Mouse (Mus musculus): Measurements from ENCODE around the gene Ssr4. TPM values are rescaled to one million over a fixed set of nuclear protein-coding genes. Genes with fewer than 3 reads are reported as not detected.
A peak's percentile ranks its signal among the peaks of the same experiment; 100 is the strongest.
"Not testable (repeated sequence)": the region's sequence is repeated elsewhere in the genome, so short reads cannot be mapped to it uniquely, and the experiment has no call there.

Gene Ssr4
- 136 and 142 TPM in 2 replicates for polyA plus RNA-seq (2016; fragmentation: Nextera tagmentation; extraction: Ambion mirVana)

DNA sequence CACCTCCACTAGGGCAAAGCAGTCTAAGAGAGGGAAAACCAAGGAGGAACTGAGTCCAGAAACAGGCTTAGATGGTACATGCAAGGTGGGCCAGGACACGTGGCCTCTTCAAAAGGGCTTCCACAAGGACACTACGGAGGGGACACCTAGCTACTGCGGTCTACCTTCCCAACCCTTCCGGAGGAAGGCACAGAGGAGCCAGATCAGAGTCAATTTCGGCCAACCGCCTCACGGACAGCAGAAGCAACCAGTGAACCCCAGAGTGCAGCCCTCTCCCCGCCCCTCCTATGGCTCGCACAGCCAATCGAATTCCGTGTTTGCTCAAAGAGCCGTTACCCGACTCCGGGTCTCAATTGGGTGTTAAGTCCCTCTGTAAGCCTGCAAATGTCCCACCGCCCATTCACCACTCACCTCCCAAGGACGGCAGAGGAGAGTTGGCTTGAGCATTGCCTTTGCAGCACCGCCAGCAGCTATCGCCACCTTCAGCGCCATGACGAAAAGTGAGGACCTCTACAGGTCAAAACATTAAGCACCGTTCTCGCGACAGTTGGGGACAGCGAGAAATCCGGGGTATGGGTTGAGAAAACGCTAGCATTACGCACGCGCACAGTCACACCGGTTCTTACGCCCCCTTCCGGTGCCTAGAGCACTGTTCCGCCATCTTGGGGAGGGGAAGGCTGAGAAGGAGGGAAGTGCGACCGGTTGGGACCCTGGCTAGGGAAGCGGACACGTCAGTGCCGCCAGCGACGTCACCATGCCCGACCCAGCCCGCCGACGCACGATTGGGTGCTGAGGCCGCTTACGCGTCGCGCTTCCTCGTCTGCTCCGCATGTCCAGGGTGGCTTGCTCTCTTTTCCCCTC is at the start of gene Ssr4, which contains the start of gene Idh3g:
Ssr4 (plus strand) TSS at position 665 of the 861 bp plus-strand sequence.
Idh3g (minus strand) TSS at position 534 of the 861 bp plus-strand sequence.
- peaks cover 25% of the 10 kb centered on the region; the same call in 1 of the 2 replicates for H3K36me3 ChIP-seq
- H3K4me2 ChIP-seq = peak within 1 kb of the TSS; percentile 60
- peaks cover 26% of the 10 kb centered on the region for H3K27me3 ChIP-seq
- H3K27ac ChIP-seq = peak within 1 kb of the TSS; percentile 90
- peak within 1 kb of the TSS; percentile 68 for H3K9ac ChIP-seq (replicated peaks)
- peak; percentile 96 for ATAC-seq (ENCODE audit: insufficient number of reproducible peaks, insufficient read depth, low FRiP score, low TSS enrichment, low read depth)
- H3K9me3 ChIP-seq = no peaks in the 10 kb centered on the region
- peak within 1 kb of the TSS; percentile 58 for H3K4me3 ChIP-seq (replicated peaks)
- peaks cover 7% of the 10 kb centered on the region for H3K4me1 ChIP-seq (replicated peaks)
- 20% methylated on average over 52 of the region's 52 CpGs for WGBS

DNA sequence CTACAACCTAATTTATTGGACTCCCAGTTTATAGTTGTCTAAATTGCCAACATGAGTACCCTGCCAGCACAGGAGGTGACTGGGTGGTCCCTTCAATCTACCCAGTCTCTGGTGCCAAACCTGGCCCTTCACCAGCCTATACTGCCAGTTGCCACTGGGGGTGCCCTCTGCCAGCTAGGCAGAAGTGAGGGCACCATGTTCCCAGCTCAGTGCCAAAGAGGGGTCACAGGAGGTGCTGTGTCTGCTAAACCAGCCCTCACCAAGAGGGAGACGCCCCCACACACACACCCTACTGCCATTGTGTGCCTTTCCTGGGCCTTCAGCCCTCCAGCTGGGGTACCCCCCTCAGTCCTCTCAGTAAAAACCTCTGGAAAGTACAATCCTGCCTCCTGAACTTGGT is 48.7 kb upstream of the Ssr4 start:
- Histone ChIP-seq H3K4me3 (replicated peaks) (no peak overlapping the region), H3K36me3 (no peaks in the 10 kb centered on the region; the same call in 1 of the 2 replicates), H3K9ac (replicated peaks) (no peak overlapping the region), H3K27me3 (peaks cover 12% of the 10 kb centered on the region), H3K27ac (no peak overlapping the region), H3K9me3 (no peaks in the 10 kb centered on the region), H3K4me2 (no peak overlapping the region), H3K4me1 (replicated peaks) (no peaks in the 10 kb centered on the region)
- 50% methylated on average over 1 of the region's 1 CpGs for WGBS
- ATAC-seq (ENCODE audit: insufficient number of reproducible peaks, insufficient read depth, low FRiP score, low TSS enrichment, low read depth) = no peak

DNA sequence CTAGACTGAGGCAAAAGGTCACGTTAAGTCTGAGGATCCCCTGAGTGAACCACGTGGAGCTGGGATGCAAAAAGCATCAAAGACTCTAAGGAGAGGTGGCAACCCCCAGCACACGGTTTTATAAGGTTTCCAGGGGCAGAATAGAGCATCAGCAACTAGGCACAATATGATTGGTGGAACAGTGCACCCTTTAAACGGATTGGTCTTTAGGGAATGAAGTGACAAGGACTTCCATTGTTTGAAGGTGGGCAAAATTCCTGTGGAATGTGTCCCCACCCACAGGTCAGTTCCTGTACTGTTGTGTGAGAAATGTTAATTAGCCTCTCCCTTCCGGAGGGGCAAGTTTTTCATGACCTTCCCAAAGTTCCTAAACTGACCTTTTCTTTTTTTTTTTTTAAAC is 47.7 kb upstream of the Ssr4 start:
- no peaks in the 10 kb centered on the region for H3K4me1 ChIP-seq (replicated peaks)
- H3K27me3 ChIP-seq = peaks cover 12% of the 10 kb centered on the region
- H3K36me3 ChIP-seq = no peaks in the 10 kb centered on the region; the same call in 1 of the 2 replicates
- 68% methylated on average over 5 of the region's 5 CpGs for WGBS
- no peak overlapping the region for H3K4me2 ChIP-seq
- H3K27ac ChIP-seq = no peak overlapping the region
- H3K9ac ChIP-seq (replicated peaks) = no peak overlapping the region
- no peak overlapping the region for H3K4me3 ChIP-seq (replicated peaks)
- H3K9me3 ChIP-seq = no peaks in the 10 kb centered on the region
- no peak for ATAC-seq (ENCODE audit: insufficient number of reproducible peaks, insufficient read depth, low FRiP score, low TSS enrichment, low read depth)

DNA sequence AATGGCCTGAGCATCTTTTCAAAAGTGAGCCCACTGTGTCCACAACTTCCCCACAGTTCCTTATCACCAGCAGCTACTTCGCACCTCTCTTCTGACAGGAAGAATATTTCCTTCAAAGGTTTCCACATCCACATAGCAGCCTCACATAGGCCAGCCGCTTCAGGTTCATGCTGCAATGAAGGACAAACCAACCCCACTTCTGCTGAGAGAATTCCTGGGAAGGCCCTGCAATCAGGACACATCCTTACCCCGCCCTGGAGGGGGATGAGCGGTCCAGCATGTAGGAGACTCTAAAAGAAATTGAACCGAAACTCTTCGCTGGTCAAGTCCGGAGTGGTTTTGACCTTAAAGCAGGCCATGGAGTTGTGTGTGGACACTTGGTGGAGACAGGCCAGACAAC is 47.0 kb upstream of the Ssr4 start:
- H3K36me3 ChIP-seq; H3K4me2 ChIP-seq; H3K9ac ChIP-seq (replicated peaks); H3K27ac ChIP-seq; H3K9me3 ChIP-seq; H3K4me3 ChIP-seq (replicated peaks); H3K4me1 ChIP-seq (replicated peaks); ATAC-seq (ENCODE audit: insufficient number of reproducible peaks, insufficient read depth, low FRiP score, low TSS enrichment, low read depth): not testable (repeated sequence)
- 93% methylated on average over 7 of the region's 7 CpGs for WGBS
- H3K27me3 ChIP-seq = peaks cover 12% of the 10 kb centered on the region

DNA sequence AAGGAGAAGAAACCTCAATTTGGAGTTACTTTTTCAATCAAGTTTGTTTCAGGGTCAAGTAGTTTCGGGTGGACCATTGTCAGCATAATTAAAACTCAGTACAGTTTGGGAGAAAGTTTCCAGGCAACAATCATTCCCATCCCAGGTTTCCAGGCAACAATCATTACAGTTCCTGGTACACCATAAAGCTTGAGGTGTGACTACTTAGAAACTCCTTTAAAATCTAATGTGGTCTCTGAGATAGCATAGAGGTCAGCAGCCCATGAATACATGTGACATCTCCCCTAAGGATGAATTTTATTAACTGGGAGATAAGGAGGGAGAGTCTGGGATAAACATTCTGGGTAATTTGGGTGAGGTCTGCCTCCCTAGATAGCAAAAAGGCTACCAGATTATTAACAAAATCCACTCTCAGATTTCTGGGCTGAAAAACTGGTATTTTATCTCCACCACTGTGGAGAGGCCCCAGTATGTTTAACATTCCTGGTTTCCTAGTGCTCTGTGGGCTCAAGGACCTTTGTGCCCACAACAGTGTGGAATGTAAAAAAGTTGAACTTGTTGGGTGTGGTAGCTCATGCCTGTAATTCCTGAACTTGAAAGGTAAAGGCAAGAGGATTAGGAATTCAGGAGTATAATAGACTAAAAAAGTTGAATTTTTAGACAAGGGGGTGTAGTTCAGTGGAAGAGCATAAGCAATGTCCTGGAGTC is 41.9 kb upstream of the Ssr4 start:
- Histone ChIP-seq H3K9me3 (no peaks in the 10 kb centered on the region), H3K4me2 (no peak overlapping the region)

DNA sequence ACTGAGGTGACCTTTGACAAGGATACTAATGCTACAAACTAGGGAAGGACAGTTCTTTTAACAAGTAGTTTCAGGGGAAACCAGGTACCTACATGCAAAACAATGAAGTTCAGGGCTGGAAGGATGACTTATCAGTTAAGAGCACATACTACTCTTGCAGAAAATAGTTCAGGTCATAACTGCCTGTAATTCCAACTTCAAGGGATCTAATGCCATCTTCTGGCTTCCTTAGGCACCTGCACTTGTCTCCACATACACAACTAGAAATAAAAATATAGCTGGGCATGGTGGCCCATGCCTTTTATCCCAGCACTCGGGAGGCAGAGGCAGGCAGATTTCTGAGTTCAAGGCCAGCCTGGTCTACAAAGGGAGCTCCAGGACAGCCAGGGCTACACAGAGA is 37.9 kb upstream of the Ssr4 start:
- no peak overlapping the region for H3K4me3 ChIP-seq (replicated peaks)
- H3K9ac ChIP-seq (replicated peaks) = no peak overlapping the region
- WGBS = 81% methylated on average over 1 of the region's 1 CpGs

More for the DNA sequence above, 41.9 kb upstream of the Ssr4 start:
- WGBS = 76% methylated on average over 1 of the region's 1 CpGs
- H3K27ac ChIP-seq = no peak overlapping the region
- H3K36me3 ChIP-seq = no peaks in the 10 kb centered on the region
- H3K4me1 ChIP-seq (replicated peaks) = no peaks in the 10 kb centered on the region
- no peak overlapping the region for H3K4me3 ChIP-seq (replicated peaks)
- no peak overlapping the region for H3K9ac ChIP-seq (replicated peaks)
- ATAC-seq (ENCODE audit: insufficient number of reproducible peaks, insufficient read depth, low FRiP score, low TSS enrichment, low read depth) = no peak
- H3K27me3 ChIP-seq = no peaks in the 10 kb centered on the region; the same call in 1 of the 2 replicates

DNA sequence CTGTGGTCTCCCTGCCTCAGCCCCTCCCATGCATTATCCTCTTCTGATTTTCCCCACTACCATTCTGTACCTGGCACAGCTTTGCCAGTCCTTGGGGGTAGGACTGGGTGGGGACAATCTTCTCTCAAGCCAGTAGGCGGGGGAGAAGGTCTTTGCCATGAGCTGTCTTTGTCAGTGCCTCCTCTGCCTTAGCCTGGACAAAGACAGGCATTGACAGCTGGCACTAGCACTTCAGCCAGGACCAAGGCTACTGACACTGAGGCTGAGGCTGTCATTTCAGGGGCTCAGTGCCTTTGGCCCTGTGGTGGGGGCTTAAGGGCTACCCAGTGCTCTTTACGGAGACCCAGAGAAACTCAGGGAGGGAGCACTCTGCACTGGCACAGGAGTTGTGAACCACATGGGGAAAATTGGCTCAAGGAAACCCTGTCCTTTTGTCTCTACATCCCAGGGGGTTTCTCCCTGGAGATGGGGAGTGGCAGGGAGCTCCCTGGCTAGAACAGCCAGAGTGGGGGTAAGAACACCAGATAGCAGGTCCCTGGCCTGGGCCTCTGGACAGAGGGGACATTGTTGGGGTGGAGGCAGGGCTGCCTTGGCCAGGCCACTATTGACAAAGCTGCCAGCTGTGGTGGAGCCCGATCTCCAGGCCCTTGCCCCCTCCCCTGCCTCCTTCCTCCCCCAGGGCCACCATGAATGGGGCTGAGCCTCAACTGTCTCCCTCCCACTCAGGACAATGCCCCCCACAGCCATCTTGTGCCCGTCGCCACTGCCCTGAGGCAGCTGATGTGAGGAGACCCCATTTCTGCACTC is 30.3 kb upstream of the Ssr4 start, which contains the start of gene Plxnb3:
Plxnb3 (plus strand) TSS at position 757 of the 807 bp plus-strand sequence.
- H3K27me3 ChIP-seq = peaks cover 19% of the 10 kb centered on the region
- H3K4me1 ChIP-seq (replicated peaks) = no peaks in the 10 kb centered on the region
- 69% methylated on average over 5 of the region's 5 CpGs for WGBS
- no peaks in the 10 kb centered on the region for H3K9me3 ChIP-seq
- no peaks in the 10 kb centered on the region for H3K36me3 ChIP-seq
- ATAC-seq (ENCODE audit: insufficient number of reproducible peaks, insufficient read depth, low FRiP score, low TSS enrichment, low read depth) = no peak
- H3K27ac ChIP-seq = no peak within 1 kb of the TSS
- H3K4me3 ChIP-seq (replicated peaks) = no peak within 1 kb of the TSS
- no peak within 1 kb of the TSS for H3K4me2 ChIP-seq
- H3K9ac ChIP-seq (replicated peaks) = no peak within 1 kb of the TSS

More for the DNA sequence above, 37.9 kb upstream of the Ssr4 start:
- Histone ChIP-seq H3K27me3 (no peaks in the 10 kb centered on the region; the same call in 1 of the 2 replicates), H3K4me1 (replicated peaks) (no peaks in the 10 kb centered on the region), H3K27ac (no peak overlapping the region), H3K9me3 (no peaks in the 10 kb centered on the region), H3K36me3 (no peaks in the 10 kb centered on the region), H3K4me2 (no peak overlapping the region)
- ATAC-seq (ENCODE audit: insufficient number of reproducible peaks, insufficient read depth, low FRiP score, low TSS enrichment, low read depth) = no peak

DNA sequence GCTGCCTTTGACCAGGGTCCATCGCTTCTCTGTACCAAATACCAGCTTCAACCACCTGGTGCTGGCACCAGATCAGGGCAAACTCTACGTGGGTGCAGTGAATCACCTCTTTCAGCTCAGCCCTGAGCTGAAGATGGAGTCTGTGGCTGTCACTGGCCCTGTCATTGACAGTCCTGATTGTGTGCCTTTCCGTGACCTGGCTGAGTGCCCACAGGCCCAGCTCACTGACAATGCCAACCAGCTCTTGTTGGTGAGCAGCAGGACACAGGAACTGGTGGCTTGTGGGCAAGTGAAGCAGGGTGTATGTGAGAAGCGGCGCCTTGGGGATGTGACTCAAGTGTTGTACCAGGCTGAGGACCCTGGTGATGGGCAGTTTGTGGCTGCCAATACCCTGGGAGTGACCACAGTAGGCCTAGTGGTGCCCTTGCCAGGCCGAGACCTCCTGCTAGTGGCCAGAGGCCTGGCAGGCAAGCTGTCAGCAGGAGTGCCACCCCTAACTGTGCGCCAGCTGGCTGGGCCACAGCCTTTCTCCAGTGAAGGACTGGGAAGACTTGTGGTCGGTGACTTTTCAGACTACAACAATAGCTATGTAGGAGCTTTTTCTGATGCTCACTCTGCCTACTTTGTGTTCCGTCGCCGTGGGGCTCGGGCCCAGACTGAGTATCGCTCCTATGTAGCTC is 28.1 kb upstream of the Ssr4 start:
- Histone ChIP-seq H3K4me2 (no peak overlapping the region), H3K9ac (replicated peaks) (no peak overlapping the region), H3K36me3 (no peaks in the 10 kb centered on the region), H3K9me3 (no peaks in the 10 kb centered on the region), H3K27ac (no peak overlapping the region), H3K27me3 (peaks cover 19% of the 10 kb centered on the region), H3K4me1 (replicated peaks) (no peaks in the 10 kb centered on the region), H3K4me3 (replicated peaks) (no peak overlapping the region)
- ATAC-seq (ENCODE audit: insufficient number of reproducible peaks, insufficient read depth, low FRiP score, low TSS enrichment, low read depth) = no peak
- 83% methylated on average over 13 of the region's 13 CpGs for WGBS

DNA sequence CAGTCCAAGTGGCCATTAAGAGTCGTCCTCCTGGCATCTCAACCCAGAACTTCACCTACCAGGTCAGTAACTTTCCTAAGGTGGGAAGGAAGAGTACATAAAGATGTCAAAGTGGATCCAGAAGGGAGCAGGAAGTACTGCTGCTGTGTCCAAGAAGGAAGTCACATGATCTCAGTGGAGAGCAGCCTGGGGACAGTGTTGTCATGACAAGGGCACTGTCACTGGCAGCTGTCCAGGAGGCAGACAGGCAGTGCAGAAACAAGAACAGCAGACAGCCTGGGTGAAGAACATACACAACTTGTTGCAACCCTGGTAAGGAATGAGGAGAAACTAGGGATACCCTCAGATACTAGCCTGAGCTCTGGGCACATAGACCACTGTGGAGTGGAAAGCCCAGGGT is 21.5 kb upstream of the Ssr4 start:
- 69% methylated on average over 1 of the region's 1 CpGs for WGBS
- Histone ChIP-seq H3K4me2 (no peak overlapping the region), H3K27me3 (no peaks in the 10 kb centered on the region)

DNA sequence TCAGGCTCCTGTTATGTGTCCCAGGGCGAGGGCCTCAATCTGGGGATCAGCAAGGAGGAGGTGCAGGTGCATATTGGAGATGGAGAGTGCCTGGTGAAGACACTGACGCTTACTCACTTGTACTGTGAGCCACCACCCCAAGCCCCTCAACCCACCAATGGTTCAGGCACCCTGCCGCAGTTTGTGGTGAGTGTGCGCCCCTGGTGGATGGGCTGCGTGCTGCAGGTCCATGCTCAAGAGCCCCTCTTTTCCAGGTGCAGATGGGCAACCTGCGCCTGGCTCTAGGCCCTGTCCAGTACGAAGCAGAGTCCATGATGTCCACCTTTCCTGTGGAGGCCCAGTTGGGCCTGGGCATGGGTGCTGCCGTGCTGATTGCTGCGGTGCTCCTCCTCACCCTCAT is 19.6 kb upstream of the Ssr4 start:
- H3K4me3 ChIP-seq (replicated peaks) = no peak overlapping the region
- H3K4me2 ChIP-seq = no peak overlapping the region
- no peaks in the 10 kb centered on the region for H3K36me3 ChIP-seq
- no peaks in the 10 kb centered on the region for H3K4me1 ChIP-seq (replicated peaks)
- WGBS = 60% methylated on average over 9 of the region's 9 CpGs
- H3K9ac ChIP-seq (replicated peaks) = no peak overlapping the region
- H3K9me3 ChIP-seq = no peaks in the 10 kb centered on the region
- peaks cover 4% of the 10 kb centered on the region for H3K27me3 ChIP-seq
- H3K27ac ChIP-seq = no peak overlapping the region
- ATAC-seq (ENCODE audit: insufficient number of reproducible peaks, insufficient read depth, low FRiP score, low TSS enrichment, low read depth) = no peak

More for the DNA sequence above, 21.5 kb upstream of the Ssr4 start:
- H3K36me3 ChIP-seq = no peaks in the 10 kb centered on the region
- H3K4me3 ChIP-seq (replicated peaks) = no peak overlapping the region
- H3K9ac ChIP-seq (replicated peaks) = no peak overlapping the region
- no peaks in the 10 kb centered on the region for H3K9me3 ChIP-seq
- ATAC-seq (ENCODE audit: insufficient number of reproducible peaks, insufficient read depth, low FRiP score, low TSS enrichment, low read depth) = no peak
- H3K27ac ChIP-seq = no peak overlapping the region
- H3K4me1 ChIP-seq (replicated peaks) = no peaks in the 10 kb centered on the region
